Mouse (Mus musculus): Measurements from ENCODE around the gene Txndc16.

- TF ChIP-seq CTCF (conservative IDR thresholded peaks at IDR 0.05; ENCODE audit: low read length) (no peak), POU5F1 (IDR thresholded peaks at IDR 0.05; ENCODE audit: borderline replicate concordance, low read length) (no peak)
Observed at GRCm38 (mm10) chr14:45155511-45156173, 64.5 kb downstream of the Txndc16 start.
